Mouse (Mus musculus) kidney, adult 2 months (tissue): ENCODE results near the gene Bicra.

ENCODE experiments used
- CTCF ChIP-seq: fragments of 200-500 bp; conservative IDR thresholded peaks from 2 replicates; pipeline ENCODE4 v1.5.1; 2011; ENCODE audit warnings: low read depth, mild to moderate bottlenecking, control low read depth, low read length, moderate library complexity, mixed read lengths; ENCODE audit not compliant: insufficient read depth, insufficient read length
- POLR2A ChIP-seq: fragments of 200-500 bp; IDR thresholded peaks from one replicate; pipeline ENCODE4 v1.6.1; 2011; ENCODE audit warnings: low read depth, low read length, control low read depth

DNA sequence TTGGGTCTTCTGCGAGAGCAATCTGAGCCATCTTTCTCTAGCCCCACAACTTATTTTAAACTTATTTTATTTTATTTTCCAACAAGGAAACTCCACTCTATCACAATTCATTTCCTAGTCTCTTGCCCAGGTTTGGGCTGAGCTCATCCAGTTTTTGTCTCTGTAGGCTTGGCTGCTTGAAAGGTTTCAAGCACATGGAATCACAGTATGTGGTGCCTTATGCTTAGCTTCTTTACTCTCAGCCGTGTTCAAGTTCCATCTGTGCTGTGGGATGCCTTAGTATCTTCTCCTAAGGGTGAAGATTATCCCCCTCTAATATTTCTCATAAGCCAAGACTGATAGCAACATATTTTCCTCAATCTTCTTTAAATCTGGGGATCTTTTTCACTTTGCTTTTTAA is 39.9 kb upstream of the Bicra start:
- TF ChIP-seq CTCF: no peak
- TF ChIP-seq POLR2A: no peak
